Mouse (Mus musculus) hindbrain, embryonic 11.5 days (tissue): Measurements from ENCODE around the gene Foxp4. TPM values are rescaled to one million over a fixed set of nuclear protein-coding genes. Genes with fewer than 3 reads are reported as not detected.
"Not testable (repeated sequence)": the region's sequence is repeated elsewhere in the genome, so short reads cannot be mapped to it uniquely, and the experiment has no call there.

Source experiments
- ATAC-seq: fragments of 200-750 bp; cut with Nextera tagmentation; 2 replicates; pipeline ENCODE4 v1.8.0; 2017; ENCODE audit warnings: mild to moderate bottlenecking, moderate TSS enrichment, moderate library complexity; ENCODE audit not compliant: low FRiP score
- DNase-seq: peaks from one replicate; pipeline ENCODE4 v3.0.0-alpha.2; 2015; ENCODE audit warnings: low spot score
- H3K27ac ChIP-seq: fragments of 300-500 bp; sonication (generic); 2 replicates; pipeline ENCODE4 v1.5.1; 2014; ENCODE audit warnings: mild to moderate bottlenecking, low read depth, low read length
- H3K27me3 ChIP-seq: fragments of 300-500 bp; sonication (generic); 2 replicates; pipeline ENCODE4 v1.6.1; 2014; ENCODE audit warnings: mild to moderate bottlenecking, low read length, moderate library complexity, mixed read lengths; ENCODE audit not compliant: control insufficient read depth, insufficient read depth
- H3K36me3 ChIP-seq: fragments of 300-500 bp; sonication (generic); 2 replicates; pipeline ENCODE4 v1.6.1; 2014; ENCODE audit warnings: mild to moderate bottlenecking, low read length, moderate library complexity, mixed read lengths; ENCODE audit not compliant: control insufficient read depth, insufficient read depth
- H3K4me1 ChIP-seq: fragments of 300-500 bp; sonication (generic); replicated peaks from 2 replicates; pipeline ENCODE4 v1.6.1; 2014; ENCODE audit warnings: low read length, mixed read lengths; ENCODE audit not compliant: control insufficient read depth, insufficient read depth
- H3K4me2 ChIP-seq: fragments of 300-500 bp; sonication (generic); replicated peaks from 2 replicates; pipeline ENCODE4 v1.6.1; 2014; ENCODE audit warnings: mild to moderate bottlenecking, low read depth, low read length
- H3K4me3 ChIP-seq: fragments of 300-500 bp; sonication (generic); 2 replicates; pipeline ENCODE4 v1.5.1; 2014; ENCODE audit warnings: low read depth, low read length
- H3K9ac ChIP-seq: fragments of 300-500 bp; sonication (generic); 2 replicates; pipeline ENCODE4 v1.6.1; 2014; ENCODE audit warnings: low read depth, low read length
- H3K9me3 ChIP-seq: fragments of 300-500 bp; sonication (generic); 2 replicates; pipeline ENCODE4 v1.6.1; 2016; ENCODE audit warnings: low read length; ENCODE audit not compliant: control insufficient read depth
- WGBS: fragments of 180-500 bp; shearing (Covaris S2); extraction: QIAGEN DNeasy Blood & Tissue Kit; methylation state at CpG from one replicate; pipeline ENCODE4 v1.1.7; 2014; 5-methylcytosine and 5-hydroxymethylcytosine counted together
- polyA plus RNA-seq: library from polyadenylated mRNA; unstranded; fragments of >200 nt; fragmentation: Nextera tagmentation; extraction: Ambion mirVana; gene quantifications from 2 replicates; pipeline ENCODE4 v1.2.1, GENCODE M21; 2014

The Foxp4 gene
- polyA plus RNA-seq, 1 experiment from 2014 or later: 28.4 TPM

DNA sequence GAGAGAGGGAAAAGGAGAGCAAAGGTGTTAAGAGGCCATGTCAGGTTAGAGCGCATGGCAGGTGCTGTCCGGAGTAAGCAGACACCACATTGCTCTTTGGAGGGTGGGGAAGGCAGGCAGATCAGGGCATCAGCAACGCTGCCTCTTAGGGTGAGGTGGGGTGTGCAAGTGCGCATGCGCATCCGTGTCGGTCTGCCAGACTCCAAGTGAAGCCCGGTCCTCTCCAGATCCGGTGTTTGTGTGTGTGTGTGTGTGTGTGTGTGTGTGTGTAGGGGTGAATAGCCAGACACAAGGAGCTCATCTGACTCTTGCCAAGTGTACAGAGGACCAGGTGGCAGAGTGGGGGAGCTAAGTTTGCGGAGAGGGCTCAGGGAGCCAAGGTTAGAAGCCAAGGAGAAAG, 58.4 kb downstream of the Foxp4 start:
- Histone ChIP-seq H3K9ac (no peak overlapping the region), H3K36me3 (peaks cover 3% of the 10 kb centered on the region; the same call in 1 of the 2 replicates), H3K27ac (no peak overlapping the region), H3K4me1 (no peaks in the 10 kb centered on the region), H3K27me3 (no peaks in the 10 kb centered on the region), H3K4me3 (no peak overlapping the region), H3K4me2 (no peak overlapping the region), H3K9me3 (no peaks in the 10 kb centered on the region)
- no peak for DNase-seq
- no peak for ATAC-seq
- 65% methylated on average over 10 of the region's 10 CpGs for WGBS

DNA sequence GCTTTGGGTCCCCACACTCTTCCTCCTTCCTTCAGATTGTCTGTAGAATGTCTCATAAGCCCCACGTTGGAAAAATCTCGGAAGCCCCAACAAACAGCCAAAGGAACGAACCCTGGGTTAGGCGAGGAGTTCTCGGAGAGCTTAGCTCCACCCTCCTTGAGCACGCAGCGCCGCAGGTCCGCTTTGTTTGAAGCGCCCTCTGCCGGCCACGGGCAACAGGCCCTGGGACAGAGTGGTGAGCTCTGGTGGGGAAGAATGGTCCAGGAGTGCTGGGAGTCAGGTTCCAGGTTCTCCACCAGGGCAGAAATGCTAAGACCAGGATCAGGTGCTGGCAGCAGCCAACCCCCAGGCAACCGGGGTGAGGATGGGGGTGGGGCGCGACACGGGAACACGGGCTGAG, 59.9 kb downstream of the Foxp4 start:
- Histone ChIP-seq H3K9me3 (no peaks in the 10 kb centered on the region), H3K27ac (no peak overlapping the region), H3K4me1 (no peaks in the 10 kb centered on the region), H3K27me3 (no peaks in the 10 kb centered on the region), H3K4me3 (no peak overlapping the region), H3K9ac (no peak overlapping the region), H3K36me3 (no peaks in the 10 kb centered on the region), H3K4me2 (no peak overlapping the region)
- ATAC-seq: peak; percentile 72
- peak; percentile 91 for DNase-seq
- WGBS: 5% methylated on average over 17 of the region's 17 CpGs

DNA sequence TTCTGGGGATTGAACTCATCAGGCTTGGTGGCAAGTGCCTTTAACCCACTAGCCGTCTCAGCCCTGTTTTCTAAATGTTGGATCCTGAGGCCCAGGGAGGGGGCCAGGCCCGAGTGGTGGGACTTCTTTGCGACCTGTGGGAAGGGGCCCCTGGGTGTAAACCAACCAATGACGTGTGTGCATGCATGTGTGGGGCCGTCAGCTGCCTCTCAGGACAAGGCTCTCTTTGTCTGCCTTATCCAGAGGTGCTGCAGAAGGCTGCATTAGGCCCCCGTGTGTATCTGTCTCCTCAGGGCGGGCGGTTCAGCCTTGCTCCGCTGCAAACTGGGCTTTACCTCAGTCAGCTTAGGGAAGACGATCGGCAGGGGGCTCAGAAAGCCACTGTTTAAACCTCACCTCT, 61.0 kb downstream of the Foxp4 start:
- H3K27me3 ChIP-seq: no peaks in the 10 kb centered on the region
- H3K9ac ChIP-seq: no peak overlapping the region
- ATAC-seq: peak; percentile 25
- H3K9me3 ChIP-seq: no peaks in the 10 kb centered on the region
- peak; percentile 49 for DNase-seq
- no peaks in the 10 kb centered on the region for H3K4me1 ChIP-seq
- H3K4me3 ChIP-seq: no peak overlapping the region
- no peaks in the 10 kb centered on the region for H3K36me3 ChIP-seq
- WGBS: 23% methylated on average over 11 of the region's 11 CpGs
- H3K4me2 ChIP-seq: no peak overlapping the region
- no peak overlapping the region for H3K27ac ChIP-seq

DNA sequence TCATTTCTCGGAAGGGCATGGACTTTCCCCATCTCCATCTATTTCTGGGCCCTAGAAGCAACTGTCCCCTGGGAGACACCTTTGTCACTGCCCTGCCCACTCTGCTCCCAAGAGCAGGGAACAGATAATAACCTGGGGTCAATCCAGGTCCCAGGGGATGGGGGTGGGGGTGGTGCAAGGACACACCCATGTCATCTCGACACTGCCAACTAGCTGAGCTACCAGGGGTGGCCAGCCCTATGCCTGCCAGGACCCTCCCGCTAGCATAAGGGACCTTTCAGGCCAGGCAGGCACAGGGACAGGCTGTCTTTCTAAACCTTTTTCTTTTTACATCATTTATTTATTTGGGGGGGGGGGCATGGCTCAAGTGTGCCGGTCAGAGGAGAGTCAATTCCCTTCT, 61.4 kb downstream of the Foxp4 start:
- ATAC-seq: no peak
- no peak overlapping the region for H3K4me2 ChIP-seq
- no peaks in the 10 kb centered on the region for H3K36me3 ChIP-seq
- H3K27ac ChIP-seq: no peak overlapping the region
- H3K27me3 ChIP-seq: no peaks in the 10 kb centered on the region
- no peak for DNase-seq
- no peaks in the 10 kb centered on the region for H3K4me1 ChIP-seq
- H3K4me3 ChIP-seq: no peak overlapping the region
- 52% methylated on average over 4 of the region's 4 CpGs for whole genome bisulfite sequencing
- H3K9ac ChIP-seq: no peak overlapping the region
- H3K9me3 ChIP-seq: no peaks in the 10 kb centered on the region

DNA sequence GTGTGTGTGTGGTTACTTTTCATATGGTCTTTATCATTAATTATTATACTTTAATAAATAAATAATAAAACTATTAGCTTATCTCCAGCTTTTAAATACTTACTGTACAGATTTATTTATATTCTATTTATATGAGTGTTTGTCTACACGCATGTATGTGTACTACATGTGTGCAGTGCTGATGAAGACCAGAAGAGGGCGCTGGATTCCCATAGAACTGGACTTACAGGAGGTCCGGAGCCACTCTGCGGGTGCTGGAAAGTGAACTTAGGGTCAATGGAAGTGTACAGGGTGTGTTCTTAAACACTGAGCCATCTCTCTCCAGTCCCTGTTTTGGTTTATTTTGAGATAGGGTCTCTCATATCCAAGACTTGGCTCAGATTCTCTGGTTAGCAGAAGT, 68.9 kb downstream of the Foxp4 start:
- no peak for DNase-seq
- Histone ChIP-seq H3K27me3 (peaks cover 2% of the 10 kb centered on the region; the same call in 1 of the 2 replicates), H3K4me2 (no peak overlapping the region), H3K36me3 (no peaks in the 10 kb centered on the region), H3K4me1 (peaks cover 2% of the 10 kb centered on the region; the same call in 1 of the 2 replicates), H3K27ac (no peak overlapping the region), H3K9ac (no peak overlapping the region), H3K9me3 (no peaks in the 10 kb centered on the region), H3K4me3 (no peak overlapping the region)
- no peak for ATAC-seq
- 81% methylated on average over 4 of the region's 4 CpGs for WGBS

DNA sequence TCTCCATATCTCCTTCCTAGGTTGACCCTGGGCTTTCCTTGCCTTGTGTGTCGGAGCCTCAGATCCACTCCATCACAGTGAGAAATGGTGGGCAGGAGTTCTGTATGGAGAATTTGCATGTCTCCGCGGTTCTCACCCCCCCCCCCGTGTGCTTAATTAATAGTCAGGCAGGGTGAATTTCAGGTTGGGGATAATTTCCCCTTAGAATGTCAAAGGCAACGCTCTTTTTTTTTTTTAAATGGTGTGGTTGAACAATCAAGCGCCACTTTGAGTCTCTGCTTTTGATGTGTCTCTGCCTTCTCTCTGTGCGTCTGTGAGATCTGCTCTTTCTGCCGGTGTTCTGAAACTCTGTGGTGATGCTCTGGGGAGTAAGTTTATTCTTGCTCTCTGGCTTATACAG, 69.5 kb downstream of the Foxp4 start:
- H3K4me2 ChIP-seq: no peak overlapping the region
- H3K4me3 ChIP-seq: no peak overlapping the region
- no peaks in the 10 kb centered on the region for H3K36me3 ChIP-seq
- ATAC-seq: no peak
- H3K9me3 ChIP-seq: no peaks in the 10 kb centered on the region
- H3K27me3 ChIP-seq: peaks cover 2% of the 10 kb centered on the region; the same call in 1 of the 2 replicates
- H3K9ac ChIP-seq: no peak overlapping the region
- H3K27ac ChIP-seq: no peak overlapping the region
- DNase-seq: no peak
- 75% methylated on average over 8 of the region's 8 CpGs for WGBS
- H3K4me1 ChIP-seq: peaks cover 2% of the 10 kb centered on the region; the same call in 1 of the 2 replicates

DNA sequence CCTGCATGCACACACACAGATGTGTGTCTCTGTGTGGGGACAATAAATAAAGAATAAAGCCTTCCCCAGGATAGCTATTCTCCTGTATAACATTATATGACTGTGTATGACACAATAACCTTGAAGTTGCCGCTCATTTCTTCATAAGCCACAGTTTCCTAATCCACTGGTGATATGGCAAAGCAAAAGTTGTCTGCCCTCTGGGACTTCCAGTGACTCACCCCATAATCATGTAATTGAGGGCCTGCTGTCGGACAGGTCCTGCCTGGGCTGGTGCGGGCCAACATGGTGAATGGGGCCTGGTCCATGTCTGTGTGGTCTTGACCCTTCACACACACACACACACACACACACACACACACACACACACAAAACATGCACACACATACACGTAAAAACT, 70.7 kb downstream of the Foxp4 start:
- H3K9me3 ChIP-seq: no peaks in the 10 kb centered on the region
- WGBS: 94% methylated on average over 4 of the region's 4 CpGs
- ATAC-seq: no peak

DNA sequence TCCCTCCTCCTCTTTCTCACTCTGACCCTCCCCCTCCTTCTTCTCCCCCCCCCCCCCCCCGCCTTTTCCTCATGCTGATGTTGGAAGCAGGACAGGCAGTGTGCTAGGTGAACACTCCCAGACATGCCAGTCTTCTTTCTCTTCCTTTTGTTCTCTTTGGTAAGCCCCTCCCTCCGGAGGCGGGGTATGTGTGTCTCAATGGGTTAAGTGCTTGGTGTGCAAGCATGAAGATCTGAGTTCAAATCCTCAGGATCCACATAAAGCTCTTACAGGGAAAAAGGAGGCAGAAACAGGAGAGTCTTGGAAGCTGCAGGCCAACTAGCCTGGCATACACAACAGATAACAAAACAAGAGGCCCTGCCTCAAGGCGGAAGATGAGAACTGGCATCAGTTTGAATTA, 71.1 kb downstream of the Foxp4 start:
- no peak for DNase-seq
- no peak overlapping the region for H3K4me3 ChIP-seq
- no peaks in the 10 kb centered on the region for H3K9me3 ChIP-seq
- no peak overlapping the region for H3K27ac ChIP-seq
- over 99% methylated on average over 3 of the region's 4 CpGs for WGBS
- no peak overlapping the region for H3K4me2 ChIP-seq
- peaks cover 2% of the 10 kb centered on the region; the same call in 1 of the 2 replicates for H3K27me3 ChIP-seq
- peaks cover 2% of the 10 kb centered on the region; the same call in 1 of the 2 replicates for H3K4me1 ChIP-seq
- no peaks in the 10 kb centered on the region for H3K36me3 ChIP-seq
- no peak overlapping the region for H3K9ac ChIP-seq
- no peak for ATAC-seq

More for the DNA sequence above, 70.7 kb downstream of the Foxp4 start:
- Histone ChIP-seq H3K4me3 (no peak overlapping the region), H3K4me2 (no peak overlapping the region), H3K27ac (no peak overlapping the region), H3K4me1 (peaks cover 2% of the 10 kb centered on the region; the same call in 1 of the 2 replicates), H3K27me3 (peaks cover 2% of the 10 kb centered on the region; the same call in 1 of the 2 replicates), H3K36me3 (no peaks in the 10 kb centered on the region), H3K9ac (no peak overlapping the region)
- no peak for DNase-seq

DNA sequence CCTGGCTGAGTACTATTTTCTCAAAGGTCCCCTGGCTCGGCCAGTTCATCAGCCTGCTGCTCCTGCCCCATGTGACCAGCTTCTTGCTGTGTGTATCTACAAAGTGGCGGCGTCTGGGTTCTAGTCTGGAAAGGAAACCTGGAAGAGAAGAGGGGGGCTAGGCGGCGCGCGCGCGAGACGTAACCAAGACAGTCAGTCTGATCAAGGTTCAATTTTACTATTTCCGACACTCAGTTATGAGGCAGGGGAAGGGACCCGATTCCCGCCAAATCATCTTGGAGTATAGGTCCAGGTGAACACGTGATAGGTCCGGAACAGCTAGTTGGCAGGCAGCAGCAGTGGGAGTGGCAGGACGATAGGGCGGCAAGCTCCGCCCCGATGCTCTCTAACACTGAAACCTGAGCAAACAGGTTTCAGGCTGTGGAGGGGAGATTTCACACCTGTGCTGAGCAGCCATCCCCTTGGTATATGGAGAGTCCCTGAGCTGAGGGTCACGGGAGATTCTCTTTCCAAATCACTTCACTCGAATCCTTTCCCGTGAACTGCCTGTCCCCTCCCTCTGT, 72.6 kb downstream of the Foxp4 start:
- H3K4me2 ChIP-seq: peak overlapping the region; percentile 11; the same call in 1 of the 2 replicates
- ATAC-seq, H3K9ac ChIP-seq, H3K27me3 ChIP-seq, H3K36me3 ChIP-seq, H3K9me3 ChIP-seq, H3K4me1 ChIP-seq, H3K4me3 ChIP-seq, H3K27ac ChIP-seq, DNase-seq: not testable (repeated sequence)
- 17% methylated on average over 22 of the region's 22 CpGs for WGBS
